Mouse (Mus musculus) limb, embryonic 14.5 days (tissue): ENCODE results near the gene Slc25a11. TPM values are rescaled to one million over a fixed set of nuclear protein-coding genes. Genes with fewer than 3 reads are reported as not detected.

ENCODE experiments used
- ATAC-seq: fragments of 200-750 bp; cut with Nextera tagmentation; 2 replicates; pipeline ENCODE4 v1.8.0; 2017; ENCODE audit warnings: low read depth, moderate number of reproducible peaks, moderate TSS enrichment; ENCODE audit not compliant: low FRiP score
- DNase-seq: peaks from one replicate; pipeline ENCODE4 v3.0.0-alpha.2; 2015; ENCODE audit warnings: low spot score
- H3K27ac ChIP-seq: fragments of 300-500 bp; sonication (generic); replicated peaks from 2 replicates; pipeline ENCODE4 v1.5.1; 2014; ENCODE audit warnings: low read depth, mild to moderate bottlenecking, low read length, moderate library complexity, mixed read lengths
- H3K27me3 ChIP-seq: fragments of 300-500 bp; sonication (generic); 2 replicates; pipeline ENCODE4 v1.6.1; 2014; ENCODE audit warnings: low read length, mixed read lengths; ENCODE audit not compliant: control insufficient read depth, insufficient read depth
- H3K36me3 ChIP-seq: fragments of 300-500 bp; sonication (generic); 2 replicates; pipeline ENCODE4 v1.6.1; 2014; ENCODE audit warnings: mild to moderate bottlenecking, low read length, moderate library complexity, mixed read lengths; ENCODE audit not compliant: control insufficient read depth, insufficient read depth
- H3K4me1 ChIP-seq: fragments of 300-500 bp; sonication (generic); 2 replicates; pipeline ENCODE4 v1.6.1; 2014; ENCODE audit warnings: antibody characterized with exemption, low read length, mixed read lengths; ENCODE audit not compliant: control insufficient read depth, insufficient read depth
- H3K4me2 ChIP-seq: fragments of 300-500 bp; sonication (generic); replicated peaks from 2 replicates; pipeline ENCODE4 v1.6.1; 2014; ENCODE audit warnings: low read depth, mild to moderate bottlenecking, low read length, moderate library complexity; ENCODE audit not compliant: severe bottlenecking
- H3K4me3 ChIP-seq: fragments of 300-500 bp; sonication (generic); replicated peaks from 2 replicates; pipeline ENCODE4 v1.5.1; 2014; ENCODE audit warnings: low read length
- H3K9ac ChIP-seq: fragments of 300-500 bp; sonication (generic); 2 replicates; pipeline ENCODE4 v1.6.1; 2014; ENCODE audit warnings: mild to moderate bottlenecking, low read depth, low read length, moderate library complexity; ENCODE audit not compliant: severe bottlenecking
- H3K9me3 ChIP-seq: fragments of 300-500 bp; sonication (generic); 2 replicates; pipeline ENCODE4 v1.6.1; 2016; ENCODE audit warnings: low read length; ENCODE audit not compliant: control insufficient read depth
- POLR2A ChIP-seq: fragments of 200-500 bp; IDR thresholded peaks from 2 replicates; pipeline ENCODE4 v1.8.0; 2012; ENCODE audit warnings: inconsistent platforms, mild to moderate bottlenecking, moderate library complexity, borderline replicate concordance; ENCODE audit not compliant: insufficient read depth, insufficient read length; ENCODE audit errors: extremely low read depth
- WGBS: fragments of 180-500 bp; shearing (Covaris S2); extraction: QIAGEN DNeasy Blood & Tissue Kit; methylation state at CpG from one replicate; pipeline ENCODE4 v1.1.7; 2014; 5-methylcytosine and 5-hydroxymethylcytosine counted together
- polyA plus RNA-seq, 2 experiments: library from polyadenylated mRNA; depleted of rRNA in 1 of 2; stranded (reverse) in 1 of 2; unstranded in 1 of 2; fragments of >200 nt; fragmentation: Nextera tagmentation in 1 of 2; extraction: Ambion mirVana in 1 of 2; gene quantifications; 2 replicates each; pipeline versions ENCODE4 v1.2.1 to v1.2.3; 2012 to 2014

Slc25a11 gene
- polyA plus RNA-seq, 2 experiments = 134 to 163 TPM

GRCm38 (mm10) chr11:70645461-70646258 is 1.6 kb downstream of the Slc25a11 start:
- no peaks in the 10 kb centered on the region for H3K9me3 ChIP-seq
- H3K4me2 ChIP-seq = peak overlapping the region; percentile 91
- peaks cover 19% of the 10 kb centered on the region for H3K4me1 ChIP-seq
- H3K27me3 ChIP-seq = no peaks in the 10 kb centered on the region
- peak overlapping the region; percentile 75 for H3K4me3 ChIP-seq
- H3K9ac ChIP-seq = peak overlapping the region; percentile 86
- no peak overlapping the region for H3K27ac ChIP-seq
- ATAC-seq (no peak), DNase-seq (no peak)
- no peak for TF ChIP-seq POLR2A
- 93% methylated on average over 12 of the region's 12 CpGs for WGBS
- H3K36me3 ChIP-seq = peaks cover 49% of the 10 kb centered on the region

- Histone ChIP-seq H3K4me2 (no peak overlapping the region), H3K9me3 (no peaks in the 10 kb centered on the region), H3K9ac (no peak overlapping the region), H3K4me3 (no peak overlapping the region), H3K27me3 (no peaks in the 10 kb centered on the region), H3K4me1 (peaks cover 19% of the 10 kb centered on the region), H3K36me3 (peaks cover 39% of the 10 kb centered on the region), H3K27ac (no peak overlapping the region)
- TF ChIP-seq POLR2A = no peak
- DNase-seq (no peak), ATAC-seq (no peak)
- 94% methylated on average over 8 of the region's 8 CpGs for WGBS
These were observed 2.6 kb downstream of the Slc25a11 start for GRCm38 (mm10) chr11:70644564-70645103.

GRCm38 (mm10) chr11:70643051-70643450 is 4.2 kb downstream of the Slc25a11 start:
- H3K27me3 ChIP-seq = no peaks in the 10 kb centered on the region
- ATAC-seq (no peak), DNase-seq (no peak)
- TF ChIP-seq POLR2A = no peak
- H3K36me3 ChIP-seq = peaks cover 24% of the 10 kb centered on the region
- no peaks in the 10 kb centered on the region for H3K9me3 ChIP-seq
- peaks cover 13% of the 10 kb centered on the region for H3K4me1 ChIP-seq
- H3K9ac ChIP-seq = no peak overlapping the region
- H3K4me2 ChIP-seq = no peak overlapping the region
- H3K27ac ChIP-seq = no peak overlapping the region
- 90% methylated on average over 6 of the region's 6 CpGs for WGBS
- H3K4me3 ChIP-seq = no peak overlapping the region

- ATAC-seq (no peak), DNase-seq (no peak)
- Histone ChIP-seq H3K36me3 (peaks cover 24% of the 10 kb centered on the region), H3K27ac (no peak overlapping the region), H3K4me3 (no peak overlapping the region), H3K9ac (no peak overlapping the region), H3K4me2 (no peak overlapping the region), H3K9me3 (no peaks in the 10 kb centered on the region), H3K4me1 (peaks cover 10% of the 10 kb centered on the region), H3K27me3 (no peaks in the 10 kb centered on the region)
- 83% methylated on average over 7 of the region's 7 CpGs for WGBS
- TF ChIP-seq POLR2A = no peak
These were observed 6.0 kb downstream of the Slc25a11 start for GRCm38 (mm10) chr11:70641241-70641640.

- ATAC-seq (no peak), DNase-seq (no peak)
- H3K9ac ChIP-seq = no peak overlapping the region
- H3K4me2 ChIP-seq = no peak overlapping the region
- 82% methylated on average over 8 of the region's 8 CpGs for WGBS
- H3K27ac ChIP-seq = no peak overlapping the region
- peaks cover 15% of the 10 kb centered on the region for H3K36me3 ChIP-seq
- H3K4me3 ChIP-seq = no peak overlapping the region
- TF ChIP-seq POLR2A = no peak
- no peaks in the 10 kb centered on the region for H3K9me3 ChIP-seq
- no peaks in the 10 kb centered on the region for H3K27me3 ChIP-seq
- no peaks in the 10 kb centered on the region for H3K4me1 ChIP-seq
These were observed 7.3 kb downstream of the Slc25a11 start for GRCm38 (mm10) chr11:70639976-70640375.
